Mouse (Mus musculus): ENCODE results near the gene Vax1. TPM values are rescaled to one million over a fixed set of nuclear protein-coding genes. Genes with fewer than 3 reads are reported as not detected.
A peak's percentile ranks its signal among the peaks of the same experiment; 100 is the strongest.

The Vax1 gene
- 1.2 and 1.7 TPM in 2 replicates for polyA plus RNA-seq (2016; fragmentation: Nextera tagmentation; extraction: Ambion mirVana)

- Histone ChIP-seq H3K27me3 (replicated peaks; ENCODE audit: low read depth, poor library complexity, severe bottlenecking) (peaks cover 100% of the 10 kb centered on the region), H3K4me3 (peak within 1 kb of the TSS; percentile 59), H3K9me3 (no peaks in the 10 kb centered on the region), H3K36me3 (replicated peaks) (no peaks in the 10 kb centered on the region), H3K4me1 (peaks cover 41% of the 10 kb centered on the region), H3K27ac (replicated peaks) (peak within 1 kb of the TSS; percentile 87)
- peak; percentile 73 for DNase-seq (ENCODE audit: low spot score)
- WGBS = under 1% methylated on average over 54 of the region's 54 CpGs
Observed at GRCm38 (mm10) chr19:59169936-59170765, at the start of gene Vax1. TSS of gene Vax1 (minus strand) at chr19:59170056.

- H3K4me1 ChIP-seq = no peaks in the 10 kb centered on the region
- WGBS = 86% methylated on average over 8 of the region's 8 CpGs
- no peak for DNase-seq (ENCODE audit: low spot score)
- H3K27me3 ChIP-seq (replicated peaks; ENCODE audit: low read depth, poor library complexity, severe bottlenecking) = no peaks in the 10 kb centered on the region
- no peak within 1 kb of the TSS for H3K4me3 ChIP-seq
- no peaks in the 10 kb centered on the region for H3K9me3 ChIP-seq
- H3K36me3 ChIP-seq (replicated peaks) = no peaks in the 10 kb centered on the region
- H3K27ac ChIP-seq (replicated peaks) = no peak within 1 kb of the TSS
Observed at GRCm38 (mm10) chr19:59218991-59219390, 49.1 kb upstream of the Vax1 start, which contains the start of gene Kcnk18. TSS of gene Kcnk18 (plus strand) at chr19:59219214.

- DNase-seq (ENCODE audit: low spot score) = no peak
- Histone ChIP-seq H3K27me3 (replicated peaks; ENCODE audit: low read depth, poor library complexity, severe bottlenecking) (no peaks in the 10 kb centered on the region), H3K27ac (replicated peaks) (no peak overlapping the region), H3K4me1 (no peaks in the 10 kb centered on the region), H3K9me3 (no peaks in the 10 kb centered on the region), H3K36me3 (replicated peaks) (no peaks in the 10 kb centered on the region), H3K4me3 (no peak overlapping the region)
- WGBS = 79% methylated on average over 3 of the region's 3 CpGs
Observed at GRCm38 (mm10) chr19:59216891-59217290, 47.0 kb upstream of the Vax1 start.

- Histone ChIP-seq H3K4me1 (no peaks in the 10 kb centered on the region), H3K36me3 (replicated peaks) (no peaks in the 10 kb centered on the region), H3K27ac (replicated peaks) (no peak overlapping the region), H3K27me3 (replicated peaks; ENCODE audit: low read depth, poor library complexity, severe bottlenecking) (no peaks in the 10 kb centered on the region; the same call in 1 of the 2 replicates), H3K9me3 (no peaks in the 10 kb centered on the region), H3K4me3 (no peak overlapping the region)
- DNase-seq (ENCODE audit: low spot score) = no peak
- WGBS = 72% methylated on average over 2 of the region's 2 CpGs
Observed at GRCm38 (mm10) chr19:59208986-59209385, 39.1 kb upstream of the Vax1 start.

GRCm38 (mm10) chr19:59208475-59208874 lies 38.6 kb upstream of the Vax1 start:
- Histone ChIP-seq H3K4me1 (no peaks in the 10 kb centered on the region), H3K27ac (replicated peaks) (no peak overlapping the region), H3K9me3 (no peaks in the 10 kb centered on the region), H3K27me3 (replicated peaks; ENCODE audit: low read depth, poor library complexity, severe bottlenecking) (no peaks in the 10 kb centered on the region; the same call in 1 of the 2 replicates), H3K4me3 (no peak overlapping the region), H3K36me3 (replicated peaks) (no peaks in the 10 kb centered on the region)
- WGBS = 32% methylated on average over 5 of the region's 5 CpGs
- peak; percentile 80 for DNase-seq (ENCODE audit: low spot score)

- DNase-seq (ENCODE audit: low spot score) = peak; percentile 73
- Histone ChIP-seq H3K4me1 (peaks cover 18% of the 10 kb centered on the region; the same call in 1 of the 2 replicates), H3K9me3 (peaks cover 15% of the 10 kb centered on the region; the same call in 1 of the 2 replicates), H3K27me3 (replicated peaks; ENCODE audit: low read depth, poor library complexity, severe bottlenecking) (peaks cover 51% of the 10 kb centered on the region), H3K36me3 (replicated peaks) (no peaks in the 10 kb centered on the region), H3K27ac (replicated peaks) (no peak overlapping the region), H3K4me3 (no peak overlapping the region)
- WGBS = 40% methylated on average over 7 of the region's 7 CpGs
Observed at GRCm38 (mm10) chr19:59198161-59198560, 28.3 kb upstream of the Vax1 start.

GRCm38 (mm10) chr19:59196111-59196666 lies 26.3 kb upstream of the Vax1 start:
- Histone ChIP-seq H3K27ac (replicated peaks) (no peak overlapping the region; the same call in 1 of the 2 replicates), H3K4me3 (peak overlapping the region; percentile 26; the same call in 1 of the 2 replicates), H3K36me3 (replicated peaks) (no peaks in the 10 kb centered on the region), H3K9me3 (peaks cover 11% of the 10 kb centered on the region; the same call in 1 of the 2 replicates), H3K27me3 (replicated peaks; ENCODE audit: low read depth, poor library complexity, severe bottlenecking) (peaks cover 71% of the 10 kb centered on the region), H3K4me1 (peaks cover 18% of the 10 kb centered on the region; the same call in 1 of the 2 replicates)
- WGBS = under 1% methylated on average over 15 of the region's 15 CpGs
- peak; percentile 75 for DNase-seq (ENCODE audit: low spot score)

GRCm38 (mm10) chr19:59195181-59195770 lies 25.4 kb upstream of the Vax1 start:
- 4% methylated on average over 9 of the region's 9 CpGs for WGBS
- peaks cover 7% of the 10 kb centered on the region; the same call in 1 of the 2 replicates for H3K9me3 ChIP-seq
- peaks cover 80% of the 10 kb centered on the region for H3K27me3 ChIP-seq (replicated peaks; ENCODE audit: low read depth, poor library complexity, severe bottlenecking)
- H3K4me3 ChIP-seq = peak overlapping the region; percentile 26; the same call in 1 of the 2 replicates
- DNase-seq (ENCODE audit: low spot score) = no peak
- H3K27ac ChIP-seq (replicated peaks) = no peak overlapping the region
- H3K4me1 ChIP-seq = peaks cover 18% of the 10 kb centered on the region; the same call in 1 of the 2 replicates
- H3K36me3 ChIP-seq (replicated peaks) = no peaks in the 10 kb centered on the region

GRCm38 (mm10) chr19:59193986-59194820 lies 24.3 kb upstream of the Vax1 start:
- Histone ChIP-seq H3K9me3 (no peaks in the 10 kb centered on the region), H3K36me3 (replicated peaks) (no peaks in the 10 kb centered on the region), H3K27ac (replicated peaks) (peak overlapping the region; percentile 68), H3K4me3 (peak overlapping the region; percentile 51), H3K27me3 (replicated peaks; ENCODE audit: low read depth, poor library complexity, severe bottlenecking) (peaks cover 91% of the 10 kb centered on the region), H3K4me1 (peaks cover 18% of the 10 kb centered on the region; the same call in 1 of the 2 replicates)
- DNase-seq (ENCODE audit: low spot score) = peak; percentile 69
- under 1% methylated on average over 50 of the region's 50 CpGs for WGBS

GRCm38 (mm10) chr19:59193456-59193855 lies 23.6 kb upstream of the Vax1 start:
- Histone ChIP-seq H3K9me3 (no peaks in the 10 kb centered on the region), H3K27ac (replicated peaks) (peak overlapping the region; percentile 68), H3K27me3 (replicated peaks; ENCODE audit: low read depth, poor library complexity, severe bottlenecking) (peaks cover 98% of the 10 kb centered on the region), H3K36me3 (replicated peaks) (no peaks in the 10 kb centered on the region), H3K4me3 (peak overlapping the region; percentile 51), H3K4me1 (peaks cover 18% of the 10 kb centered on the region; the same call in 1 of the 2 replicates)
- WGBS = under 1% methylated on average over 10 of the region's 10 CpGs
- DNase-seq (ENCODE audit: low spot score) = peak; percentile 42

GRCm38 (mm10) chr19:59192491-59192890 lies 22.6 kb upstream of the Vax1 start:
- H3K4me1 ChIP-seq = peaks cover 18% of the 10 kb centered on the region; the same call in 1 of the 2 replicates
- no peaks in the 10 kb centered on the region for H3K9me3 ChIP-seq
- no peak overlapping the region for H3K27ac ChIP-seq (replicated peaks)
- H3K27me3 ChIP-seq (replicated peaks; ENCODE audit: low read depth, poor library complexity, severe bottlenecking) = peaks cover 100% of the 10 kb centered on the region
- peak; percentile 30 for DNase-seq (ENCODE audit: low spot score)
- no peaks in the 10 kb centered on the region for H3K36me3 ChIP-seq (replicated peaks)
- peak overlapping the region; percentile 16; the same call in 1 of the 2 replicates for H3K4me3 ChIP-seq
- 5% methylated on average over 2 of the region's 2 CpGs for WGBS

Measured in embryonic facial prominence, embryonic 10.5 days (tissue).